Mouse (Mus musculus): ENCODE data around the gene Dars. TPM values are rescaled to one million over a fixed set of nuclear protein-coding genes. Genes with fewer than 3 reads are reported as not detected.

Gene Dars
- polyA plus RNA-seq, 1 experiment from 2014 or later: 85.7 TPM

DNA sequence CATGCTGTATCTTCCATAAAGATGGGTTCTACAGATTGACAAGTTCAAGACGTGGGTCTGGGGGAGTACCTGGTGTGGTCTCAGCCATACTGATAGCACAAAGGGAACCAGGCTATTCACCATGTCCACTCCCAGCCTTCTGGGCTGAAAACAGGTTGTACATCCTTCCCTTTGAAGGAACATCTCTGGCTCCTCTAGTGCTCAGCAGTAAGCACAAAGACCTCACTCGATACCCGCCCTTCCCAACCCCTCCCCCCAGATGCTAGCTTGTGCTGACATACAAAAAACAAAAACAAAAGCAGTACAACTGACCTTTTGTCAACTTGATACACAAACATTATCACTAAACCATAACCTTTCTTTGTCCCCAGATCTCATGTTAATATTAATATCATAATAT lies 22.5 kb downstream of the Dars start:
- no peak overlapping the region for H3K27ac ChIP-seq (replicated peaks)
- 0 out of 2 replicates have a peak, but pooled peaks cover 3% of the 10 kb centered on the region for H3K36me3 ChIP-seq (ENCODE audit: control insufficient read depth, insufficient read depth, low read length)
- ATAC-seq (ENCODE audit: low FRiP score, low TSS enrichment): no peak
- TF ChIP-seq EP300 (optimal IDR thresholded peaks at IDR 0.05) (no peak), CTCF (IDR thresholded peaks at IDR 0.05; ENCODE audit: low read depth) (no peak)
- no peaks in the 10 kb centered on the region for H3K9me3 ChIP-seq (ENCODE audit: control insufficient read depth, low read length)
- H3K9ac ChIP-seq (ENCODE audit: low read length): no peak overlapping the region
- 85% methylated on average over 3 of the region's 3 CpGs for WGBS
- no peak for DNase-seq (ENCODE audit: low spot score)
- no peaks in the 10 kb centered on the region for H3K27me3 ChIP-seq (ENCODE audit: control insufficient read depth, insufficient read depth, low read length)
- H3K4me3 ChIP-seq (ENCODE audit: low read depth, low read length): no peak overlapping the region
- no peak overlapping the region for H3K4me2 ChIP-seq (replicated peaks; ENCODE audit: low read depth)
- no peaks in the 10 kb centered on the region for H3K4me1 ChIP-seq (replicated peaks; ENCODE audit: control insufficient read depth, insufficient read depth)

DNA sequence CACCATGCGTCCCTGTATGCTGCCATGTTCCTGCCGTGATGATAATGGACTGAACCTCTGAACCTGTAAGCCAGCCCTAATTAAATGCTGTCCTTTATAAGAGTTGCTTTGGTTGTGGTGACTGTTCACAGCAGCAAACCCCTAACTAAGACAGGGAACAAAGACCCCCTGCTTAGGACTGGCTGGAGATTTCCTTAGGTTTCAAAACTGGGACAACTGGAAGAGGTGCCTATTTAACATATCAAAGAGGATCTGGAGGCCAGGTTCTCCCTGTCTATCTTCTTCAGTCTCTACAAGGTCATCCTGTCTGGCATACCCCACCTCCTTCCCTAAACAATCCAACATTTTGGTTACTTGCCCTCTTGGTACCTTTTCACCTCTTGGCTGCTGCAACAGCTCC lies 24.8 kb downstream of the Dars start:
- ATAC-seq (ENCODE audit: low FRiP score, low TSS enrichment): no peak
- Histone ChIP-seq H3K9ac (ENCODE audit: low read length) (no peak overlapping the region), H3K27me3 (ENCODE audit: control insufficient read depth, insufficient read depth, low read length) (no peaks in the 10 kb centered on the region), H3K27ac (replicated peaks) (no peak overlapping the region), H3K4me3 (ENCODE audit: low read depth, low read length) (no peak overlapping the region), H3K9me3 (ENCODE audit: control insufficient read depth, low read length) (no peaks in the 10 kb centered on the region), H3K36me3 (ENCODE audit: control insufficient read depth, insufficient read depth, low read length) (0 out of 2 replicates have a peak, but pooled peaks cover 3% of the 10 kb centered on the region), H3K4me2 (replicated peaks; ENCODE audit: low read depth) (no peak overlapping the region), H3K4me1 (replicated peaks; ENCODE audit: control insufficient read depth, insufficient read depth) (no peaks in the 10 kb centered on the region)
- TF ChIP-seq EP300 (optimal IDR thresholded peaks at IDR 0.05) (no peak), CTCF (IDR thresholded peaks at IDR 0.05; ENCODE audit: low read depth) (no peak)
- 92% methylated on average over 2 of the region's 2 CpGs for WGBS
- DNase-seq (ENCODE audit: low spot score): no peak

GRCm38 (mm10) chr1:128386487-128386886 lies 30.7 kb downstream of the Dars start:
- Histone ChIP-seq H3K9me3 (ENCODE audit: control insufficient read depth, low read length) (no peaks in the 10 kb centered on the region), H3K36me3 (ENCODE audit: control insufficient read depth, insufficient read depth, low read length) (peaks cover 9% of the 10 kb centered on the region), H3K4me1 (replicated peaks; ENCODE audit: control insufficient read depth, insufficient read depth) (no peaks in the 10 kb centered on the region), H3K27ac (replicated peaks) (no peak overlapping the region), H3K4me3 (ENCODE audit: low read depth, low read length) (no peak overlapping the region), H3K27me3 (ENCODE audit: control insufficient read depth, insufficient read depth, low read length) (no peaks in the 10 kb centered on the region), H3K4me2 (replicated peaks; ENCODE audit: low read depth) (no peak overlapping the region), H3K9ac (ENCODE audit: low read length) (no peak overlapping the region)
- 90% methylated on average over 7 of the region's 7 CpGs for WGBS
- no peak for TF ChIP-seq CTCF (IDR thresholded peaks at IDR 0.05; ENCODE audit: low read depth)
- TF ChIP-seq EP300 (optimal IDR thresholded peaks at IDR 0.05): no peak
- DNase-seq (ENCODE audit: low spot score): no peak
- no peak for ATAC-seq (ENCODE audit: low FRiP score, low TSS enrichment)

- H3K4me1 ChIP-seq (replicated peaks; ENCODE audit: control insufficient read depth, insufficient read depth): no peaks in the 10 kb centered on the region
- DNase-seq (ENCODE audit: low spot score) (no peak), ATAC-seq (ENCODE audit: low FRiP score, low TSS enrichment) (no peak)
- H3K9ac ChIP-seq (ENCODE audit: low read length): no peak overlapping the region
- no peaks in the 10 kb centered on the region for H3K27me3 ChIP-seq (ENCODE audit: control insufficient read depth, insufficient read depth, low read length)
- H3K4me3 ChIP-seq (ENCODE audit: low read depth, low read length): no peak overlapping the region
- no peaks in the 10 kb centered on the region for H3K9me3 ChIP-seq (ENCODE audit: control insufficient read depth, low read length)
- no peak for TF ChIP-seq CTCF (IDR thresholded peaks at IDR 0.05; ENCODE audit: low read depth)
- TF ChIP-seq EP300 (optimal IDR thresholded peaks at IDR 0.05): no peak
- peaks cover 6% of the 10 kb centered on the region; the same call in 1 of the 2 replicates for H3K36me3 ChIP-seq (ENCODE audit: control insufficient read depth, insufficient read depth, low read length)
- H3K4me2 ChIP-seq (replicated peaks; ENCODE audit: low read depth): no peak overlapping the region
- 96% methylated on average over 4 of the region's 4 CpGs for WGBS
- H3K27ac ChIP-seq (replicated peaks): no peak overlapping the region
Observed at GRCm38 (mm10) chr1:128376841-128377240, 40.3 kb downstream of the Dars start.

DNA sequence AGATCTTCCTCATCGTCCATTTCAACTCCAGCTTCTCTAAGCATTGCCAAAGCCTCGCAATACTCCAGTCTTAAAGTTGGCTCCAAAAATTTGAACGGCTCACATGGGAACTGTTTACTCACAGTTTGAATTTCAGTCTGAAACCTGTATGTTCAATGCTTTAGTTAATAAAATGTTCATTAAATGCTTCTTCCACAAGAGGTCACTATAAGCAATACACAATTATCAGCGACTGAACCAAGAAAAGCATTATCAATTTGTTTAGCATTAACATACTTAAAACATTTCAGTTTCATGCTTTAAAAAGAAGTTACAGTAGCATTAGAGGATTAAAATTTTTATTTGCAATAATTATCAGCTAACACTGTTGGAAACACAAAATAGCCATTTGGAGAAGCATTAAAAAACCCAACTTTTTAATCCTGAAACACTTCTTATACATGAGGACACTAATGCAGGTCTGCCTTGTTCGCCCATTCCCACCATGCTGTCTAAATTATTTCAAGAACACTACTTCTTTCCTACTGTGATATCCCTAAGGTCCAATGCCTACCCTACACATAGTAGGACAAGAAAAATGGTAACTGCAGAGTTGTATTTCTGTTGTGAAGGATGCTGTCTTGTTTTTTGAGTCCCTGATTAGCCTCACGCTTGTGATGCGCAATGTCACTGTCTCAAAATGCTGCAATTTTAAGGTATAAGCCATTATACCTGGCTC lies 44.9 kb downstream of the Dars start:
- Histone ChIP-seq H3K4me3 (ENCODE audit: low read depth, low read length) (no peak overlapping the region), H3K9ac (ENCODE audit: low read length) (no peak overlapping the region), H3K4me2 (replicated peaks; ENCODE audit: low read depth) (no peak overlapping the region), H3K27ac (replicated peaks) (no peak overlapping the region), H3K4me1 (replicated peaks; ENCODE audit: control insufficient read depth, insufficient read depth) (no peaks in the 10 kb centered on the region), H3K9me3 (ENCODE audit: control insufficient read depth, low read length) (no peaks in the 10 kb centered on the region), H3K36me3 (ENCODE audit: control insufficient read depth, insufficient read depth, low read length) (peaks cover 3% of the 10 kb centered on the region; the same call in 1 of the 2 replicates), H3K27me3 (ENCODE audit: control insufficient read depth, insufficient read depth, low read length) (no peaks in the 10 kb centered on the region)
- peak; percentile 74 for TF ChIP-seq CTCF (IDR thresholded peaks at IDR 0.05; ENCODE audit: low read depth)
- TF ChIP-seq EP300 (optimal IDR thresholded peaks at IDR 0.05): no peak
- WGBS: 74% methylated on average over 7 of the region's 7 CpGs
- ATAC-seq (ENCODE audit: low FRiP score, low TSS enrichment) (no peak), DNase-seq (ENCODE audit: low spot score) (no peak)

- peaks cover 4% of the 10 kb centered on the region for H3K36me3 ChIP-seq (ENCODE audit: control insufficient read depth, insufficient read depth, low read length)
- no peaks in the 10 kb centered on the region for H3K9me3 ChIP-seq (ENCODE audit: control insufficient read depth, low read length)
- H3K4me2 ChIP-seq (replicated peaks; ENCODE audit: low read depth): no peak overlapping the region
- no peaks in the 10 kb centered on the region for H3K27me3 ChIP-seq (ENCODE audit: control insufficient read depth, insufficient read depth, low read length)
- no peak overlapping the region for H3K27ac ChIP-seq (replicated peaks)
- ATAC-seq (ENCODE audit: low FRiP score, low TSS enrichment) (peak; percentile 68; the same call in 1 of the 2 replicates), DNase-seq (ENCODE audit: low spot score) (peak; percentile 48)
- no peak overlapping the region for H3K4me3 ChIP-seq (ENCODE audit: low read depth, low read length)
- 59% methylated on average over 5 of the region's 5 CpGs for WGBS
- no peaks in the 10 kb centered on the region for H3K4me1 ChIP-seq (replicated peaks; ENCODE audit: control insufficient read depth, insufficient read depth)
- no peak overlapping the region for H3K9ac ChIP-seq (ENCODE audit: low read length)
- TF ChIP-seq CTCF (IDR thresholded peaks at IDR 0.05; ENCODE audit: low read depth) (peak; percentile 85), EP300 (optimal IDR thresholded peaks at IDR 0.05) (no peak)
Observed at GRCm38 (mm10) chr1:128368732-128369441, 48.3 kb downstream of the Dars start.

All from stomach, postnatal 0 days (tissue).